Mouse (Mus musculus): Measurements from ENCODE around the gene Tm6sf2.

- TF ChIP-seq CTCF (IDR thresholded peaks at IDR 0.05; ENCODE audit: low read depth) (no peak), EP300 (IDR thresholded peaks at IDR 0.05; ENCODE audit: low read depth) (no peak)
These were observed 52.3 kb downstream of the Tm6sf2 start for GRCm38 (mm10) chr8:70124992-70125391.
